Mouse (Mus musculus) kidney, adult 2 months (tissue): Measurements from ENCODE around the gene Stk11ip.

Experiments used
- CTCF ChIP-seq: fragments of 200-500 bp; conservative IDR thresholded peaks from 2 replicates; pipeline ENCODE4 v1.5.1; 2011; ENCODE audit warnings: low read depth, mild to moderate bottlenecking, control low read depth, low read length, moderate library complexity, mixed read lengths; ENCODE audit not compliant: insufficient read depth, insufficient read length
- POLR2A ChIP-seq: fragments of 200-500 bp; IDR thresholded peaks from one replicate; pipeline ENCODE4 v1.6.1; 2011; ENCODE audit warnings: low read depth, low read length, control low read depth

DNA sequence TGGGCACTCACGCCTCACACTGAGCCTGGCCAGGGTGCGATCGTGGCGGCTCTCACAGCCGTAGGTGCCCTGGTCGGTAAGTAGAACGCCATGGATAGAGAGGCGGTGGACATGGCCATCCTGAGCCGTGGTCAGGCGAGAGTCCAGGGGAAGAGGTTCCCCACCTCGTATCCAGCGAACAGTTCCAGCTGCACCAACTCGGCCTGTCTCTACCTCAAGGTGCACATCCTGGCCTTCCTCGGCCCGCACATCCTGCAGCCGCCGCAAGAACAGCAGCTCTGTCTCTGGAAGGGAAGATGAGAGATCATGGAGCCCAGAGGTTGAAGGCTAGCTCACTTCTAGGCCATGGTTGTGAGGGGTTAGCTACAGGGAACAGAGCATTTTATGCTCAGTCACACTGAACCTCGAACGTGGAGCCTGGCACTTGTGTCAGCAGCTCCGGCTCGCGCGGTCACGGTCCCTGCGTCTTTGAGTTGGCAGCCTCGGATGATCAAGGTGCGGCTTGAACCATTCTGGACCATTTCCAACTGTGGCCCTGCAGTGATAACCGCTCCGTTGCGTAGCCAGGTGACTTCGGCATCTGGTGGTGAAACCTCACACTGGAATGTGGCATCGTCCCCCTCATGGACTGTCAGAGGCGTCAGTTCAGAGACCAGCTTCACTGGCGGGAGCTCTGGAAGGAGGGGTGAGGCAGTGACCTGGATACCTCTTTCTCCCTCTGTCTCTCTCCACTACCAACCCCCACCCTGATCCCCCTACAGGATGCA is 30.4 kb upstream of the Stk11ip start:
- TF ChIP-seq CTCF (no peak), POLR2A (no peak)
